Mouse (Mus musculus) NIH3T3 (cell line): ENCODE results near the gene Hps3.

Source experiments
- DNase-seq: peaks from one replicate; pipeline ENCODE4 v3.0.0-alpha.2; 2012; ENCODE audit warnings: low read depth

Hps3 gene

GRCm38 (mm10) chr3:19948552-19948951, 86.6 kb downstream of the Hps3 start:
- no peak for DNase-seq
